Mouse (Mus musculus): ENCODE data around the gene Tspan17. TPM values are rescaled to one million over a fixed set of nuclear protein-coding genes. Genes with fewer than 3 reads are reported as not detected.

The Tspan17 gene
- polyA plus RNA-seq, 1 experiment, result 23.1 TPM

DNA sequence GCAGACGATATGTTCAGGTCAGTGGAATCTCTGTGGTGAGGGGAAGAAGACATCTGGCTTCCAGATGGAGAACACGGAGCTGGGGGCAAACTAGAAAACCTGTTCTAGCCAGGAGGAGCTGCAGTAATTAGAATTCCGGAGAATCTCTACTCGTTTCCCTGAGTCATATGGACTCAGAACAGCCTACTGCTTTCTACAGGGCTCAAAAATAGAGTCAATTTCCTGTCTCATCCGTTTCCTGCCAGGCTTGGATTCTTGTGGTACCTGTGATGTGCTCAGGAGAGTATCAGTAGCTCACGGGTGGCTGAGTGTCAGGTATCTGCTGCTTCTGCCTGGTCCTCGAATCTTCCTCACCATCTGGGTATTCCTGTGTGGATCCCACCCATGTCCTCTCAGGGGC, 22.3 kb downstream of the Tspan17 start:
- TF ChIP-seq POLR2A (IDR thresholded peaks at IDR 0.05; ENCODE audit: borderline replicate concordance, extremely low read depth, insufficient read depth, insufficient read length, poor library complexity, severe bottlenecking), result no peak
- no peak for TF ChIP-seq CTCF (IDR thresholded peaks at IDR 0.05; ENCODE audit: borderline replicate concordance, extremely low read depth, insufficient read depth, insufficient read length)
- DNase-seq (ENCODE audit: low read depth), result no peak

GRCm38 (mm10) chr13:54813381-54813780, 24.2 kb downstream of the Tspan17 start:
- no peak for TF ChIP-seq CTCF (IDR thresholded peaks at IDR 0.05; ENCODE audit: borderline replicate concordance, extremely low read depth, insufficient read depth, insufficient read length)
- TF ChIP-seq POLR2A (IDR thresholded peaks at IDR 0.05; ENCODE audit: borderline replicate concordance, extremely low read depth, insufficient read depth, insufficient read length, poor library complexity, severe bottlenecking), result no peak
- DNase-seq (ENCODE audit: low read depth), result no peak

DNA sequence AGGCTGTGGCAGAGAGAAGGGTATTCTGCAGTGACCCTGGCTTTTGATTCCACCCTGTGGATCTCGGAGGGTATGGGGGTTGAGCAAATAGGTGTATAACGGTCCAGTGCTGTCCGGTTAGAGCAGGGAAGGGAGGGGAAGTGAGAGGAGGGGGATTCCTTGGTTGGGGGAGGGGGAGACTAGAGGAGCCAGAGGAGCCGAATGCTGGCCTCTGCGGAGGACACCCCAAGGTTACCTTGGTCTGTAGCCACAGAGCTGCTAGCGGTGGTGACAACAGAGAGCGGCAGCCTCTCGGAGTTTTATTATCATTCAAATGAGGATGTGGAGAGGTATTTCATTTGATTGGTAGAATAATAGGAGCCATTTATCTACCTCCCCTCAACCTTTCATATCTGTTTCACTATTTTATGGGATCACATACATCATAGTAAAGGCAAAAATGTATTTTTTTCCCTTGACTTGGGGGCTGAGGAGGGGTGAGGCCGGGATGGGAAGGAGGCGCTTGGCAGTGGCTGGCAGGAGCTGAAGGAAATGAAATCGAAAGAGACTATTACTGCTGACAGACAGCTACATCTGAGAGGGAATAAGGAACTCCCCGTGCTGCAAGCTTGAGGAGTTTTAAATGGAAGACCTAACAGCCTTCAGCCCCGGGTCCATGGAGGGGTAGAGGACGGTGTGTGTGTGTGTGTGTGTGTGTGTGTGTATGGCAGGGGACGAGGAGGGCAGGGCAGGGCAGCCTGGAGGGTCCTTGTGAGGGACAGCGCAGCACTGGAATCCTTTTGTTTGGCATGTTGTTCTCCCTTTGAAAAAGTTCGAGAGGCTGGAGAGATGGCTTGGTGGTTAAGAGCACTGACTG, 29.4 kb downstream of the Tspan17 start:
- TF ChIP-seq CTCF (IDR thresholded peaks at IDR 0.05; ENCODE audit: borderline replicate concordance, extremely low read depth, insufficient read depth, insufficient read length) (no peak), POLR2A (IDR thresholded peaks at IDR 0.05; ENCODE audit: borderline replicate concordance, extremely low read depth, insufficient read depth, insufficient read length, poor library complexity, severe bottlenecking) (no peak)
- DNase-seq (ENCODE audit: low read depth), result peak; percentile 78

DNA sequence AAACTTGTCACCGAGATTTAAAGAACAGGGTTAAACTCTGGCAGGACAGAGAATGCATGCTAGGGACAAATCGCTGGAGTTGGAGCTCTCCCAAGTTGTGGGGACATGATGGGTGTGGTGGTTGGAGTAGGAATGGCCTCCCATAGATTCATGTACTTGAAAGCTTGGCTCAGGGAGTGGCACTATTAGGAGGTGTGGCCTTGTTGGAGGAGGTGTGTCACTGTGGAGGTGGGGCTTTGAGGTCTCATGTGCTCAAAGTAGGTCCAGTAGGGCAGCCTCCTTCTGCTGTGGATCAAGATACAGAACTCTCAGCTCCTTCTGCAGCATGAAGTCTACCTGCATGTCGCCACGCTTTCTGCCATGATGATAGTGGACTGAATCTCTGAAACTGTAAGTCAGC, 31.9 kb downstream of the Tspan17 start:
- TF ChIP-seq CTCF (IDR thresholded peaks at IDR 0.05; ENCODE audit: borderline replicate concordance, extremely low read depth, insufficient read depth, insufficient read length), result no peak
- no peak for DNase-seq (ENCODE audit: low read depth)

GRCm38 (mm10) chr13:54821931-54822330, 32.8 kb downstream of the Tspan17 start:
- TF ChIP-seq POLR2A (IDR thresholded peaks at IDR 0.05; ENCODE audit: borderline replicate concordance, extremely low read depth, insufficient read depth, insufficient read length, poor library complexity, severe bottlenecking) (no peak), CTCF (IDR thresholded peaks at IDR 0.05; ENCODE audit: borderline replicate concordance, extremely low read depth, insufficient read depth, insufficient read length) (no peak)
- DNase-seq (ENCODE audit: low read depth), result no peak

DNA sequence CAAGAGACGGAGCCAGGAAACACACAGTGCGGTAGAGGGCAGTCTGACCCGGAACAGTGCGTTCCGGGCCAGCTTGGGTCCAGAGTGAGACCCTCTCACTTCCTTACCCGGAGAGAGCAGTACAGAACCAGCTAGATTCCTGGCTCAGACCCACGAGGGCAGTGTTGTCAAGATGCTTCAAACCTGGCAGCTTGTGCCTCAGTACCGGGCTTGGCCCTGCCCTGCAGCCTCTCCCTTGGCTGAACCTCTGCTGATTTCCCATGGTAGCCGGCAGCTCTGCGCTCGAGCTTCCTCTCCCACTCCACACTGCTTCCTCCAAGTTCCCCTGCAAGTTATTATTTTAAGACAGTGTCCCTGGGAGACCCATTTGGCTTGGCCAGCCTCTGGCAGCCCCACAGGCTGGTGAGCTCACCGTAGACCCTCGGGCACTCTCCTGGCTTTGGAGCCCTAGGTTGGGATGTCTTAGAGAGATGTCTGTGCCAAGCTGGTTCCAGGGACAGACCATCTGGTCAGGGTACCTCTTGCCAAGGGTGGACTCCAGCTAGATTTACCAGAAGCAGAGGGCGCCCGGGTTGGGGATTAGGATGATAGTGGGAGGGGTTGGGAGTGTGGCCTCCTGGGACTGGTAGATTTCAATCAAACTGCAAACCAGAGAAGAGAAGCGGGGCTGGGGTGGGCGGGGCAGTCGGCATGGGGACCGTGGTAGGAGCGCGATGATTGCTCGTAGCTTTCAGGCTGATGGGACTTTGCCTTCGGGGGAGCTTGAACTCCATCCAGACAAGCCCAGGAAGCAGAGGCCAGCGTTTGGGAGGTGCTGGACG, 35.1 kb downstream of the Tspan17 start:
- TF ChIP-seq CTCF (IDR thresholded peaks at IDR 0.05; ENCODE audit: borderline replicate concordance, extremely low read depth, insufficient read depth, insufficient read length) (peak; percentile 21; the same call in 1 of the 2 replicates), POLR2A (IDR thresholded peaks at IDR 0.05; ENCODE audit: borderline replicate concordance, extremely low read depth, insufficient read depth, insufficient read length, poor library complexity, severe bottlenecking) (no peak)
- peak; percentile 86 for DNase-seq (ENCODE audit: low read depth)

GRCm38 (mm10) chr13:54827992-54828391, 38.8 kb downstream of the Tspan17 start:
- DNase-seq (ENCODE audit: low read depth), result no peak
- TF ChIP-seq POLR2A (IDR thresholded peaks at IDR 0.05; ENCODE audit: borderline replicate concordance, extremely low read depth, insufficient read depth, insufficient read length, poor library complexity, severe bottlenecking) (no peak), CTCF (IDR thresholded peaks at IDR 0.05; ENCODE audit: borderline replicate concordance, extremely low read depth, insufficient read depth, insufficient read length) (no peak)

DNA sequence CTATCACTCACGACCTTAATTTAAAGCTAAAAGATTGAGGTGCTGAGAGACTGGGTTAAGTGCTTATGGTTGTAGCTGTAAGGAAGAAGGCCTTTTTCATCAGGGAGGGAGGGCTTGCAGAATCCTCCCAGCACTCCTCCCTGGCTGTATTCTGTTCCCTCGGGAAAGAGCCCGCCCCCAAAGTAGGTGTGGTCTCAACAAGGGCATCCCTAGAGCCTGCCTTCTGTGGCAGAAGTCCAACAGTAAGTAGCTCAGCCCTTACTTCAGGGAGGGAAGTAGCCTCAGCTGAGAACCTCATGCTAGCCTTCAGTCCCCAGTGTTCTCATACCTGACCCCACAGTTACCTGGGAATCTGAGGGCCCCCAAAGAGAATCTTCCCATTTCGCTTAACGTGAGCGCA, 39.3 kb downstream of the Tspan17 start:
- TF ChIP-seq POLR2A (IDR thresholded peaks at IDR 0.05; ENCODE audit: borderline replicate concordance, extremely low read depth, insufficient read depth, insufficient read length, poor library complexity, severe bottlenecking) (no peak), CTCF (IDR thresholded peaks at IDR 0.05; ENCODE audit: borderline replicate concordance, extremely low read depth, insufficient read depth, insufficient read length) (no peak)
- peak; percentile 70 for DNase-seq (ENCODE audit: low read depth)

- TF ChIP-seq CTCF (IDR thresholded peaks at IDR 0.05; ENCODE audit: borderline replicate concordance, extremely low read depth, insufficient read depth, insufficient read length), result no peak
- no peak for TF ChIP-seq POLR2A (IDR thresholded peaks at IDR 0.05; ENCODE audit: borderline replicate concordance, extremely low read depth, insufficient read depth, insufficient read length, poor library complexity, severe bottlenecking)
- peak; percentile 58 for DNase-seq (ENCODE audit: low read depth)
These were observed 40.3 kb downstream of the Tspan17 start for GRCm38 (mm10) chr13:54829450-54829849.

GRCm38 (mm10) chr13:54836351-54837030, 47.3 kb downstream of the Tspan17 start:
- TF ChIP-seq POLR2A (IDR thresholded peaks at IDR 0.05; ENCODE audit: borderline replicate concordance, extremely low read depth, insufficient read depth, insufficient read length, poor library complexity, severe bottlenecking) (no peak), CTCF (IDR thresholded peaks at IDR 0.05; ENCODE audit: borderline replicate concordance, extremely low read depth, insufficient read depth, insufficient read length) (no peak)
- DNase-seq (ENCODE audit: low read depth), result peak; percentile 59

GRCm38 (mm10) chr13:54837061-54837460, 47.9 kb downstream of the Tspan17 start:
- TF ChIP-seq POLR2A (IDR thresholded peaks at IDR 0.05; ENCODE audit: borderline replicate concordance, extremely low read depth, insufficient read depth, insufficient read length, poor library complexity, severe bottlenecking) (no peak), CTCF (IDR thresholded peaks at IDR 0.05; ENCODE audit: borderline replicate concordance, extremely low read depth, insufficient read depth, insufficient read length) (no peak)
- peak; percentile 53 for DNase-seq (ENCODE audit: low read depth)
